Mouse (Mus musculus) brain, adult 2 months (tissue): Measurements from ENCODE around the gene Gramd4.

Experiments
- DNase-seq: peaks from one replicate; pipeline ENCODE4 v3.0.0; 2011; ENCODE audit warnings: low read depth, low spot score

The Gramd4 gene

DNA sequence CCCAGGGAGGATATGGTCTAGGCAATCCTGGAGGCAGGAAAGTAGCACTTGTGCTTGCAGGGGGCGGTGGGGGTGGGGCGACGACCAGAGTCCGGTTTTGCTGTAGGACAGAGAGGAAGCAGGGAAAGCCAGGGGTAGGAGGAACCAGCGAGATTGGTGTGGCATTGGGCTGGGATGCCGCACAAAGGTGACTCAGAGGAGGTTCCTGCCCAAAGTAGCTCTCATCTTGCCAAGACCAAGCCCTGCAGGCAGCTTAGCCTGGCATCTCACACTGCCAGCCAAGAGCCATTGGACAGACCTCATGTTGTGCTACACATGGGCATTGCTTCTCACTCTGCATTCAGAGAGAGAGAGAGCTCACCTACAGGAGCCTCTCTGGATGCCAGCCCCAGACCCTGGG lies at the start of gene Gramd4:
Gramd4 (plus strand) TSS at position 283 of the 400 bp plus-strand sequence.
- DNase-seq, result peak; percentile 96

DNA sequence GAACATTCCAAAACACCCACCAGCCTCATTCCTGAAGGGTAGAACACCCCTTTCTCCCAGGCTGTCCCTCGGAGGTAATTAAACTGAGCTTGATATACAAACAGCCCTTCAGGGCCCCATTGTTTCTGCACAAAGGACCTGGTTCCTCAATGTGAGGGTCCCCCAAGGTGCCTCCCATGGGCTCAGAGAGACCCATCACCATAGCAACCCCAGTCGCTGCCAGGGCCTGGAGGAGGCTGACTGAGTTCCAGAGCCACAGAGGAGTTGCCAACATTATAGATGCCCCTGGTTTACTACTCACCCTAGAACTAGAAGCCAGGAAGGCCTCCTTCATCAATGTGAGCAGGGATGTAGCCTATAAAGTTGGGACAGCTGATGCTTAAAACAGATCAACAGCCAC lies 44.4 kb upstream of the Gramd4 start:
- no peak for DNase-seq

DNA sequence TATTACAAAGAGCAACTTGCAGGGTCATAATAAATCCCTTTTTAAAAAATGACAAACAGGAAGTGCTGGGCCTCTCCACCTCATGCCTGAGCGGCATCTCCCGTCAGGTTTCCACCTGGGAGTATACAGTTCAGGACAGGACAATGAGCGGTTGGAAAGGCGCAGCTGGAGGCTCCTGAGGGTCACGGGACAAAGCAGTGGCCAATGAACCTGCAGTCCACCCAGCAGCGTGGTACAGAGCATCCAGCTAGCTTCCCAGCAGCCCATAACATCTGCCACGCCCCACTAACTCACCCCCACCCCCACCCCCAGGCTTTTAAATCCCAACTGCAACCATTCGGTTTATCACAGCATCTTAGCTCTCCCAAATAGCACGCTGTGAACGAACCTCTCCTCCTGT lies 43.8 kb upstream of the Gramd4 start:
- DNase-seq, result no peak

DNA sequence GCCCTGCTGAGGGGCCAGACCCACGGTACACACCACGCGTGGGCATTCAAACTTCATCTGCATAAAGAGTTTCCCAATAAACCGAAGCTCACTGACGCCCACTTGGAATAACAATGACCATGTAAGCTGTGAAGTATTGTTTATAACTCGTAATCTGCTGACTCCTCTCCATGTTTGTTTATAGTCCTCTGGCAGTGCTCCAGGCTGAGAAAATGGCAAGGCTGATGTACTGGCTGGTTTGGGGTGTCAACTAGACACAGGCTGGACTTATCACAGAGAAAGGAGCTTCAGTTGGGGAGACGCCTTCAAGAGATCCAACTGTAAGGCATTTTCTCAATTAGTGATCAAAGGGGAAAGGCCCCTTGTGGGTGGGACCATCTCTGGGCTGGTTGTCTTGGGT lies 42.5 kb upstream of the Gramd4 start:
- DNase-seq, result no peak

DNA sequence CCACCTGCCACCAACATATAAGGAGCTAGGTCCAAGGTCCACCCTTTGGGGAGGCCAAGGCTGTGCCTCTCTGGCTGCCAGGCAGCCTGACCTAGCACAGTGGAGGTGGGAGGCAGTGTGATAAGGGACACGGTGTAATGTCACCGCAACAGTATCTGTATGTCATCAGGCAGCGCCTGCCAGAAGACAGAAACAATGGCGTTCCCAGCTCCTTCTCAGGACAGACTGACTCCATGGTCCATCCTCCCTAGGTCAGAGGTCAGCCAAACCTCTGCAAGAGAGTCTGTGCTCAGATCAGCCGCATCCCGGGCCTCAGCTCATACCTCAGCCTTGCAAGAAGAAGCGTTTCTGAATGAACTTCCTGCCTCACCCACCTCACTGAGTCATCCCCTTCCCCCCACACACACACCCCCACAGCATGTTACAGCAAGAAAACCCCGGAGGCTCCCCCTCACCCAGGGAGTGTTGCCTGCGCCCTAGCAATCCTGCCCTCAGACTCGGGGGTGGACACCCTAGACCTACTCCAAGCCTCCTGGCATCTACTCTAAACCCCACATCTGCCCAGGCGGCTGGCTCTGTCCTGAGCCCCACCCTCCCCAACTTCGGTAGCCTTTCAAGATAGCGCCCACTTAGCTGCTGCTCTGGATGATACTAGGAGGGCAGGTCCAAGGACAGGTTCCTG lies 41.5 kb upstream of the Gramd4 start:
- DNase-seq, result peak; percentile 71

DNA sequence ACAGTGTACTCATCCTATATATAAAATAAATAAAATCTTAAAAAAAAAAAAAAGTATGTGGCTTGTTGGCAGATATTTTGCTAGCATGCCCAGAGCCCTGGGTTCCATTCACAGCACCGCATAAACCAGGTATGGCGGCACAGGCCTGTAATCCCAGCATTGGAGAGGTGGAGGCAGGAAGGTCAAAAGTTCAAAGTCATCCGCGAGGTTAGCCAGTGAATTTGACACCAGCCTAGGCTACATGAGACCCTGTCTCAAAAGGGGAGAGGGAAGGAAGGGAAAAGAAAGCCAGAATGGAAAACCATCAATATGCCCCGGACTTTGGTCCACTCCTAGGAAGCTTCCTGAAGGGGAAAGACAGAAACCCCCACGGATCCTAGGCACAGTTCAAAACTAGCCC lies 40.2 kb upstream of the Gramd4 start:
- no peak for DNase-seq

DNA sequence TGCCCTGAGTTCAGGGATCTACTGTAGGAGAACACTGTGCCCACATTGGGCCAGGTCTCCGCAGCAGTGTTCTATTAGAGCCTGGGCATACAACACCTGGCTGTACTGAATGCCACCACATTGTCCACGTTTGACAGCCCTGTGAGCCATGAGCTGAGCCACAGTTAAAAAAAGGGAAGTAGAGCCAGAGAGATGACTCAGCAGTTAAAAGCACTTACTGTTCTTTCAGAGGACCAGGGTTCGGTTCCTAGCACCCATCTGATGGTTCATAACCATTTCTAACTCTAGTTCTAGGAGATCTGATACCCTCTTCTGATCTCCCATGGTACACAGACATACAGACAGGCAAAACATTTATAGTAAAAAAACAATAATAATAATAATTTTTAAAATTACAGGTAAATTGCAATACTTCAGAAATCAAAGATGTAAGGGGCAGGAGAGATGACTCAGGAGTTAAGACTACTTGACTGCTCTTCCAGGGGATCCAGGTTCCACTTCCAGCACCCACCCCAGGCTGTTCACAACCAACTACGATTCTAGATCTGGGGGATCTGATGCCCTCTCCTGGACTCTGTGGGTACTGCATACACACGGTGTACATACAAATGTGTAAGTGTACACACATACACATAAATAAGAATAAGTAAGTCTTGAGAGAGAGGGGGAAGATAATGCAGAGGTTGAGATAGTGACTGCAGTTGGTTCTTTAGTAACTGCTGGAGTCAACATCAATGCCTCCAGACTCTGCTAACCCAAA lies 38.6 kb upstream of the Gramd4 start:
- DNase-seq, result no peak

DNA sequence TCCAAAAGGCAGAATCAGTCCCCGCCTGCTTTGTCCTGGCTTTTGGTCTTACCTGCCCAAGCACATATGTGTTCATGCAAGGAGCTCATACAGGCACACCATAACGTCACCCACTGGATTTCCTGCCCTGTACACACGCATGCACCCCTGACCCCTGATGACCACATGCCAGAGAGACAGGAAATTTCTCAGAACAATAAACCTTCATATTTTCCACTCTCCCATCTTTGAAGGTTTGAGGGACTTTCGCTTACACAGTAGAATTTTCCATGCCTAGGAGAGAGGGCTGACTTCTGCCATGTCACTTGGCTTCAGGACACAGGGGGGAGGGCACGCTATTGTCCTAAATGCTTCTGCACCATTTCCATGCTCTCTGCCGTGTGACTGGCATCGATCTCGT lies 37.5 kb upstream of the Gramd4 start:
- no peak for DNase-seq

DNA sequence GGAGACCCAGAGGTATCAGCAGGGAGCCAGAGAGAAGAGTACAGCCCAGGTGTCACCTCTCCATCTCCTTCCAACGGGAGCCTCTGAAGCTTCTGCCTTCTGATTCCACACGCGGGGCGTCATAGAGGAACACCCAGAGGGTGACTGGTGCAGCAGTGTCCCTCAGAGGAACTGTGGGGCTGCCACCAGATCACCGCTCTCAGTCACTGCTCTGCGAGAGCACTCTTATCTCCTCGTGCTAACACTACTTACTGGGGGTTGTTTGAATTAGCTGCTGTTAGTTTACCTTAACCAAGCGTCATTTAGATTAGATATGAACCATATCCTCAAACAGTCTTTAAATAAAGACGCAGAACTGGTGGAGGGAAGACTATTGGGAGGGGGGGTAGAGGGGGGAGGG lies 36.2 kb upstream of the Gramd4 start:
- DNase-seq, result no peak

DNA sequence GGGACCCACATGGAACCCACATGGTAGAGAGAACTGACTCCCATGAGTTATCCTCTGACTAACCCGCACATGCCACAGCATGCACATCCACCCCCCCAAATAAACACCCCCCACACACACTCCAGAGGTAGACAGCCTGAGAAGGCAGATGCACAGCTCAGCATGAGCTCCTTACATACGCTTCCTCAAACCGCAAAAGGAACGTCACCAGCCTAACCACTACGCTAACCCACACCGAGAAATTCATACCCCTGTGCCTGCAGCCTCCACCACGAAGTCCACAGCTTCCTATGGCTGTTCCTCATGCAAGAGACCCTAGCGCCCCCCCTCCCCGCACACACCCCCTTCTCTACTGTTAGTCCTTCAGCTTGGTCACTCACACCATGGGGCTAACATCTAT lies 35.5 kb upstream of the Gramd4 start:
- no peak for DNase-seq

DNA sequence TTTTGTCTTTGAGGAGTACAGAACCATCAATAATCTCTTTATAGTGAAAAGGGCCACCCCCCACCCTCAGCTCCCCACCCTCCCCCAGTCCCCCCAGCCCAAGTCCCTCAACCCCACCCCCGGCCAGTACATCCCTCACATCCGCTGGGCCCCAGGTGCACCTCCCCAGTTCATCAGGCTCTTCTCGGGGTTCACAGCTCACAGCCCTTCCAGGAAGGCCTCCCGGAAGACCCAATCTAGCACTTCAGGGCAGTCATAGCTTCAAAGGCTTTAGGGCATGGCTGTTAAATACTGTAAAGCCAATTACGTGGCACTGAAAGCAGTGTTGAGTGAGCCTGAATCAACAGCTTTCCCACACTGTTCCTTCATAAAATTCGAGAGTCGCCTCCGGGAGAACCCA lies 29.6 kb upstream of the Gramd4 start:
- no peak for DNase-seq

DNA sequence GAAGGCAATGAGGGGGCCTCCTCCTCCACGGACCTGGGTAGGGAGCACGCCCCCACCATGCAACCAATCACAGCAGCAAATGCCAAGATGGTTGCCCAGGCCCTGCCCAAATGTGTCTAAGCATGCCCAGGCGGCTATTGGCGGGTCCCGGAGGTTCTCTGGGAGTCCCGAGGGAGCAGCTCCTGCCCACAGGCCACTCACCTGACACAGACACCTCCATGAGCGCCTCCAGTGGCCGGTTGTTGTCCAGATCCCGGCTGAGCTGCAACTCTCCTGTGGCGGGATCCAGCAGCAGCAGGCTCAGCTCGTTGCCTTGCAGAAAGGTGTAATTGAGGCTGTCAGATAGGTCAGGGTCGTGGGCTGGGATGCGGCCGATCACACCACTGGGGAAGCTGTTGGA lies 27.5 kb upstream of the Gramd4 start:
- no peak for DNase-seq

DNA sequence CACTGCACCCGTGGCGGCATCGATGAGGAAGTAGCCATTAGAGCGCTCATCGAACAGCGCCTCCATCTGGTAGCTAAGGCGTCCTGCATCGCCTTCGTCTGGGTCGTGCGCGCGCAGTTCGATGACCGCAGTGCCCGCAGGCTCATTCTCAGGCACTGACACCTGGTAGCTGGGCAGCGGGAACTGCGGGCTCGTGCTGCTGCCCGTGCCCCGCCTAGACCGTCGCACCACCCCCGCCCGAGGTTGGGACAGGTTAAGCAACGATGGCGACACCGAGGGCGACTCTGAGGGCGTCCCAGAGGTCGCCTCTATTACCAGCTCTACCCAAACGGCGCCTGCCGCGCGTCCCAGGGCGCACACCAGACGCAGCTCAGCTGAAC lies 24.7 kb upstream of the Gramd4 start:
- DNase-seq, result no peak

DNA sequence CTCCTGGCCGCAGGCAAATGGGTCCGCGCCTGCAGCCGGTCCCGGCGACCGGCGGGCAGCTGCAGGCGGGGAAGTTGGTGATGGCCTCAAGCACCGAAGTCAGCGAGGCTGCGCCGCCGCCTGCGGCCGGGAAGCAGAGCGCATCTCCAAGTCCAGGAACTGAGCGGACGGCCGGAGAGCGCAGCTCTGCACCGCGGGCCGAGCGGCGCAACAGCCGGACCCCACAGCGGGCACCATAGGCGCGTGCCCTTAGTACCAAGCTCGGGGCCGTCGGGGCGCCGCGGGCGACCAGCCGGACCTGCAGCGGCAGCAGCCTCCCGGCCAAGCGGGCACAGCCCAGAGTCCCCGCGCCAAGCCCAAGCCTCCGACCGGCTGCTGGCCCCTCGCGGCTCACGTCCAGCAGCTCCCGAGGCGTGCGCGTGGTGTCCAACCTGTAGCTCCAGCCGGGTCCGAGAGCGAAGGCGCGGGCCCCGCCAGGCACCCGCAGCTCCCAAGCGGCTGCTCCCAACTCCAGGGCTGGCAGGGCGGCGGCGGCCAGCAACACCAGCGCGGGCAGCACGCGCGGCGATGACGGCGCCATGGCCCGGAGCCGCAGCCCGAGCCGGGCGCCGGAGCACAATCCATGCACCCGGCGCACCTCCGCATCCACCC lies 24.2 kb upstream of the Gramd4 start, which contains the start of gene Celsr1:
Celsr1 (minus strand) TSS at position 587 of the 651 bp plus-strand sequence.
- no peak for DNase-seq

DNA sequence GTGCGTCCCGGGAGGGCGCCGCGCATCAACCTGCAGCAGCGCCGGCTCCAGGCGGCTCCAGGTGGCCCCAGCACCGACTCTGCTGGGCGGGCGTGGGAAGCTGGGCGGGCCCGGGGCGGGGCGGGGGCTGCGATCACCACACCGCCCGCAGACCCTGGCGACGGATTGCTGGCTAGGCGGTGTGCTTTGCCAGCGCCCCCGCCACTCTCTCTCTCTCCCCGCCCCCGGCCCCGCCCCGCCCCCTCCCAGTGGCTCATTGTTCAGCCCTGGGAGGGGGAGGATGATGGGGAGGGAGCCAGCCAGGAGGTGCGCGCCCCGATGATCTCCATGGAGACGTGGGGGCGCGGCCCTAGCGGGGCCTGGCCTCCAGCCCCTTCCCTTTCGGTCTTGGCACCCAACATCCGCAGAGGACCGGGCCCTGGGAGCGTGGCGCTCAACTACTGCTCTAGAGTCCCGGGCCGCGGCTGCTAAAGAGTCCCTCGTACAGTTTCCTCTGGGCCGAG lies 23.4 kb upstream of the Gramd4 start:
- no peak for DNase-seq

DNA sequence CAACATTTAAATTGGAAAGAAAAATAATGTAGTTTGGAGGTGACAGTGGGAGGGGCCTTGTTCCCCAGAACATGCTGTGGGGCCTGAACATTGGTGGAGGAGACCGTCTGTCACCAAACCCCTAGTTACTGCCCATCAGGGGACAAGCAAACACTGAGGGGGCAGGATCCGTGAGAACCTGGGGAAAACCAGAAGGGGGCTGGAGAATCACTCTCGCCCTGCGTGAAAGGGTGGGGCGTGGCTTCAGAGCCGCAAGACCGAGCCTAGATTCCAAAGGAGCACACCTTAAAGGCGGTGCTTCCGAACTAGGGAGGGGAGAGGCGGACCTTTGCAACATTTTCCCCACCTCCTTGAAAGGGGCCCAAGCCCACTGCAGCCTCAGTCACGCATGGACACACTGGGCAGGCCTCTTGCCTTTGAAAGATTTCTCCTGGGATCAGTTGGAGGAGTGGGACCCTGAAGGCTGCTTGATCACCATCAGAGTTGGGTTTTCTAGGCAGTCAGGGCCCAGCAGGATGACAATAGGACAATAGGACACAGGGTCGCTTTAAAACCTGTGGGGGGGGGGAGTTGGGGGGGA lies 22.6 kb upstream of the Gramd4 start:
- DNase-seq, result no peak

DNA sequence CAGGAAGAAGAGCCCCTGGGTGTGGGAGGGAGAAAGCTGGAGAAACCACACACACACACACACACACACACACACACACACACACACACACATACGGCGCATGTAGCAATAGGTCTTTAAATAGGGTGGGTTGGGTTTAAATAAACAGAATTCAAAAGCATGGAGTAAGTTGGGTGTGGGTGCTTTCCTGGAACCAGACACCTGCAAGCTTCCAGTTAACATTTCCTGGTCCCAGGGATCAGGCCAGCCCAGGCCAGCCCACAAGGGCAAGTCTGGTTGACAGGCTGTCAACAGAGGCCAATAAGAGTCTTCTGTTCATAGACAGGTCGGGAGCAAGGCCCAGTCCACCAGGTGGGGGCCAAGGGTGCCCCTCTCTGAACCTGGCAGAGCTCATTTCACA lies 21.6 kb upstream of the Gramd4 start:
- no peak for DNase-seq

DNA sequence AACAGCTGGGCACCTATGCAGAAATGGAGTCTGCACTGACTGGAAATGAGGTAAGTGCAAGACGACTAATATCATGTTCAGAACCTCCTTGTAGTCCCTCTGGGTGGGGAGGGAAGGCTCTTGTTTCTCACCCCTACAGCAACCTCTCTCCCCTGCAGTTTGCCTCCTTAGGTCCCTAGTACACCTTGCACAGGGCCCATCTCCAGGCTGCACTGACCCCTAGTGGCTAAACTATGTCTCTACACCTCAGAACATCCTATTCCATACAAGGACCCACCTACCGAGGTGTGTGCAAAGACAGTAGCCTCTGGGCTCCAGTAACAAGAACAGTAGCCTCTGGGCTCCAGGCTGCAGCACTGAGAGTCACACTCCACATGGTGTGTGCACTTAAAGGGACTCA lies 18.7 kb upstream of the Gramd4 start:
- peak; percentile 83 for DNase-seq

DNA sequence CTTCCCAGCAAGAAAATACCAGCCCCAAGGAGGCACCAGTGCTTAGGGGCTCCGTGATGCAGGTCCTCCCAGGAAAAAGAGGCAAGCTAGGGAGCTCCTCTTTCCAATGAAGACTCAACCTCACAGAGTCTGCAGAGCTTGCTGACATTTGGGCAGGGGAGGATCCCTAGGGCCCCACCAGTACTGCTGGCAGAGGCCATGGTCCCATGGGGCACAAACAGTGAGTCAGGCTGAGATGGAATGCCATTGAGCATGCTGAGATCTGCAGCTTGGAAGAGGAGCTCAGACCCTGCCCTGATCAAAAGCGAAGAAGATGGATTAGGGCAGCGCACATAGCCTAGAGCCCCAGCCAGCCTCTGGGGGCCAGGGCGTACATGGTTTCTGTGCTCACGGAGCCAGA lies 16.1 kb upstream of the Gramd4 start:
- DNase-seq, result no peak

DNA sequence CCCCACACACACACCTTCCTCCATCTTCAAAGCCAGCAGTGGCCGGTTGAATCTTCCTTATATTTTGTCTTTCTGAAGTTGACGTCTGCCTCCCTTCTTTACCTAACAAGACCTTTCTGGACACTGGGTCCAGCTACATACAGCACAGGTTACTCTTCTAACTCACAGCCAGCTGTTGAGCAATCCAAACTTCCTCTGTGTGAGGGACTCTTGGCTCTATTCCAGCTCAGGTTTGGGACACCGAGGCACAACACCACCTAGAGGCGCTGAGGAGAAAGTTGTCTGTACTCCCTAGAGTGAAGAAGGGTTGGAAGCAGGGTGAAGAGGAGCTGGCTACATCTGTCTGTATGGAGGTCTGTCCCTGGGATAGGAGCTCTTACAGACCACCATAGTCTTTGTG lies 15.1 kb upstream of the Gramd4 start:
- no peak for DNase-seq

DNA sequence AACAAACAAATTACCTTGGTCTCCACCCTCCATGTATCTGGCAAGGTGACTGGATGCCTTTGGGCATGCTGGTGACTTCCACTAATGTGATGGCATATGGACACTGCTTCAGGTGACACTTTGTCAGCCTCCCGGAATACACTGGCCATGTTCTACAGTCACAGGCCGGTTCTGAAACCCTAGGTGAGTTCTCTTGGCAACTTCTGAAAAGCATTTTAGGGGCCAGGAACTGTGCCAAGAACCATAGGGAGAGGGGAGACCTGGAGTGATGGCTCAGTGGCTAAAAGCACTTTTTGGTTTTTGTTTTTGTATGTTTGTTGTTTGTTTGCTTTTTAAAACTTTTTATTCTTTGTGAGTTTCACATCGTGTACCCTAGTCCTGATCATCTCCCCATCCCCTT lies 8.0 kb upstream of the Gramd4 start:
- no peak for DNase-seq

DNA sequence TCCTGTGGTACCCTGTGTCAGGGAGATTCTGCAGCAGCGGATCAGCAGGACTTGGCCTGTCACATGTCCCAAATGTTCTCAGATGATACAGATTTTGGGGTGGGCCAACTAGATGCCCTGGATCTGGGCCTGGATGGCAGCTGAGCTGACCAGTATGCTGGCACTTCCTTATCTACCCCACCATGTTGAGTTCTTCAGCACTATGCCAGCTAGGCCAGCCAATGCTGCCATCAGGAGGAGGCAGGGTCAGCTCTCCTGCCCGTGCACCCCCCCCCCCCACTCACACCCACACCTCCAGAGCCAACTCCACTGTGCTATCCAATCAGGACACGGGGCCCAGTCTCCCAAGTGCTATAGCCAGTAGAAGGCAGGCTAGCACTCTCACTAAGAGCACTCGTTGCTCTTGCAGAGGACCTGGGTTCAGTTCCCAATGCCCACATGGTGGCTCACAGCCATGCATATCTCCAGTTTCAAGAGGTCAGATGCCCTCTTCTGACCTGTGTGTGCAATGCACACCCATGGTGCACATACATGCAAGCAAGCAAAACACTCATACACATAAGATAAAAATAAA lies 7.2 kb upstream of the Gramd4 start:
- DNase-seq, result peak; percentile 69
